Mouse (Mus musculus) layer of hippocampus, adult 18-20 months (tissue): Measurements from ENCODE around the gene Ptpre. TPM values are rescaled to one million over a fixed set of nuclear protein-coding genes. Genes with fewer than 3 reads are reported as not detected.

Source experiments
- DNase-seq, 2 experiments: peaks; one replicate each; pipeline ENCODE4 v3.0.0; 2022; ENCODE audit warnings: low spot score in 2 of 2
- microRNA-seq, 2 experiments: library from miRNA; unstranded; fragments of <30 nt; microRNA quantifications; one replicate each; pipeline ENCODE4 v1.2.0; 2021
- total RNA-seq, 2 experiments: library from RNA; stranded (reverse); gene quantifications; 2 replicates each; pipeline ENCODE4 v1.2.3; 2021

The Ptpre gene
- total RNA-seq, 2 experiments from 2014 or later, result 47.1 to 49.3 TPM

DNA sequence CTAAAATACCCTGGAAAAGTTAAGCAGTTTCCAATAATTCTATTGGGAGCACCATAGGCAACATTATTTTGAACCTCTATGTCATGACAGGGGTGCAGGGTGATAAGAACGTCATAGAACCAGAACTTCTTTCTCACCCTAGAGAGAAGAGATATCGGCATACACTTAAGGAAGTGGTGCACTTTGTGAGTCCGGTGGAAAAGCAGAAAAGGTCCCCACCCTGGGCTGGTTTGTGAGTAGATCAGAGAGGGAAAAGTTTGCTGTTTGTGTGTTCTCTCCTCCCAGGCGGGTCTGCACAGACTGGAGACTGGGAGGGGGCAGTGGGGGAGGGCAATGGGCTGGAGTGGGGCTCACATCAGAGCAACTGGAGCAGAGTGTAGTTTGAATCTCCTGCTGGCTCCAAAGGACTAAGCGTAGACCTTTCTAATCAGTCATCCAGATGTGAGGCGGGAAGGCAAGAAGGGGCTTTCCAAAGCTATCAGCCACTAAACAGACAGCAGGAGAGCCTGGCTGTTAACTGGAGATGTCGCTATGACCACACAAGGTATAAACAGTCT, 184.2 kb downstream of the Ptpre start:
- no peak for DNase-seq

DNA sequence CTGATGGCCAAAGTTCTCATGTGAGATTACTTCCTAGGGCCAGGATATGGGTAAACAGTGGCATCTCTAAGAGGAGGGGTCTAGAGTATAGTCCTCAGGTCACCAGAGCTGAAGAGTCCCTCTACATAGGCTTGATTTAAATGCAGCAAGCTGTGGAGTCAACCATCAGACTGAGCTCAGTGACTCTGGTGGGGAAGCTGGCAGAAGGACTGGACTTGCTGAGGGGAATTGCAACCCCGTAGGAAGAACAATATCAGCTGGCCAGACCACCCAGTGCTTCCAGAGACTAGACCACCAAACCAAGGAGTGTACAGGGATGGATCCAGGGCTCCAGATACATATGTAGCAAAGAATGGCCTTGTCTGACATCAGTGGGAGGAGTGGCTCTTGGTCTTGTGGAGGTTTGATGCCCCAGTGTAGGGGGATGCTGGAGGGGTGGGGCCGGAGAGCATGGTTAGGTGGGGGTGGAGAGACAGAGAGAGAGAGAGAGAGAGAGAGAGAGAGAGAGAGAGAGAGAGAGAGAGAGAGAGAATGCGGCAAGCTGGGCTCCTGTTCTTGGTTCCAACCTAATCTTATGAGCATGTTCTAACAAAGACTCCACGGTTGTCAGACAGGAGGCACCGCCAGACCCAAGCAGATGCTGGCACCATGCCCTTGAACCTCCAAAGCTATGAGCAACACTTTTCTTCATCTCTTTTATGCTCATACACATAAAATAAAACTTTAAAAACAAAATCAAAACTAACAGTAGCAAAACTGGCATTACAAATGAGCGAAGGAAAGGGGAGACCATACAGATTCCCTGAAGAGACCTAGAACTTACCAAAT, 184.9 kb downstream of the Ptpre start:
- no peak for DNase-seq

- no peak for DNase-seq
Measured at GRCm38 (mm10) chr7:135723672-135724341, 186.5 kb downstream of the Ptpre start.

DNA sequence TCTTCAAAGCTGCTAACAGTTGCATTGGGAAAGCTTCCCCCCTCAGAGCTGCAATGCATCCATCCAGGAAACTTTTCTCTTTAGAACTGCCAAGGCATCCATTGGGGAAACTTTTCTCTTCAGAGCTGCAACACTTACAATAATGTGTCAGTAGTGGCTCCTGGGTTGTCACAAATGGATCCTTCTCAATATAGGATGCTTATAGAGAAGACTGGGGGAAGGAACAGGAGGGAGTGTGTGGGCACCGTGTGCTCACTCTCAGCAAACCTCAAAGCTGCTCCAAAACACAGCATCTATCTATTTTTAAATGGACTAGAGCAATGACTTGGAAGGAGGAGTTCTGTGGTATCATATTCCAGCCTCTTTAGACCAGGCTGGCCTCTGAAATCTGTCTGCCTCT, 189.4 kb downstream of the Ptpre start:
- no peak for DNase-seq

DNA sequence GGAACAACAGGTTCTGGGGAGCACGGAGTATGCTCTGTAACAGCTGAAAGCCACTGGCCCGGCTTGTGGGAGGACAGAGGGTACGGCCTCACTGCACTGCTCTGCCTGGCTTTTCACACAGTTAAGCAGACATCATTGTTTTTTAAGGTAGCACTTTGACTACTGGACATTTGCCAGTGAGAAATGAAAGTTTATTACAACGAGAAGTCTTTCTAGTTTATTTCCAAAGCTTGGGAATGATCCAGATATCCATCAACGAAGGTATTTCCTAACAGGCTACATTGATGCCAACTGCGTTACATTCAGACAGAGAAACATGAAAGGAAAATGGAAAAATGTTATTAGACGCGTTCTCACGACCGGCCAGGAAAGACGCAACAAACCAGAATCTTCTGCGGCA, 190.8 kb downstream of the Ptpre start:
- no peak for DNase-seq

- no peak for DNase-seq
Measured at GRCm38 (mm10) chr7:135734379-135734778, 197.1 kb downstream of the Ptpre start.

GRCm38 (mm10) chr7:135734911-135735646, 197.8 kb downstream of the Ptpre start:
- DNase-seq, result no peak

Small RNA genes lying within 50 kb of the gene (microRNA-seq; reads per million reads assigned to microRNA genes)
- gene Mir1962, result 0 reads per million in 2 experiments

Other genes with a start within 250 kb of the Ptpre start
- not detected for gene Foxi2, start 127.2 kb upstream of the Ptpre start, total RNA-seq
- not detected for gene Clrn3, start 8.8 kb upstream of the Ptpre start, total RNA-seq
- gene Mki67, start 178.9 kb downstream of the Ptpre start, total RNA-seq, result under 1 TPM; 0.20 to 0.23 TPM